Mouse (Mus musculus) cortical plate, adult 2 months (tissue): ENCODE measurements at regions not wholly inside any gene's neighbourhood (a gene's known extent, or its start where the extent isn't known, plus 50 kb on each side); places are given as distances from the start of the nearest gene placed in this dataset.

Experiments used
- CTCF ChIP-seq: fragments of 200-500 bp; IDR thresholded peaks from 2 replicates; pipeline ENCODE4 v1.5.1; 2011; ENCODE audit warnings: mild to moderate bottlenecking, control low read depth, low read length; ENCODE audit not compliant: insufficient read depth; ENCODE audit errors: extremely low read depth
- POLR2A ChIP-seq: fragments of 200-500 bp; IDR thresholded peaks from 2 replicates; pipeline ENCODE4 v1.6.1; 2011; ENCODE audit warnings: mild to moderate bottlenecking, low read length, control low read depth; ENCODE audit not compliant: insufficient read depth; ENCODE audit errors: extremely low read depth

GRCm38 (mm10) chr14:105480048-105480447 lies 221.7 kb downstream of the Ndfip2 start:
- TF ChIP-seq CTCF = no peak
- TF ChIP-seq POLR2A = no peak
